Comparison of ENCODE assay signal across 10 mouse cellular contexts in genomic region chr10:13170739-13171448, GRCm38 (mm10). TPM values are rescaled to one million over a fixed set of nuclear protein-coding genes. Genes with fewer than 3 reads are reported as not detected.
DNase-seq lines count a peak whose midpoint lies in the region; ATAC-seq and TF ChIP-seq lines count a peak whose summit lies in the region.
"Had no signal": no experiment of that assay in that cellular context is flagged by ENCODE, and none has a peak within 500 bp of the region (broad histone marks: within the 10 kb centered on the region; RNA-seq: fewer than 3 reads in every experiment).

No protein-coding gene starts in this region.

- no peak overlapping the region for H3K9ac ChIP-seq in heart, embryonic 13.5 days
- H3K9ac ChIP-seq in stomach, embryonic 16.5 days (ENCODE audit: low read length), result no peak overlapping the region

- TF ChIP-seq CTCF in left cerebral cortex, adult 2 months (IDR thresholded peaks at IDR 0.05), result no peak

- peaks cover 42% of the 10 kb centered on the region for H3K4me1 ChIP-seq in heart, embryonic 13.5 days
- H3K4me1 ChIP-seq in stomach, embryonic 16.5 days (ENCODE audit: control insufficient read depth, insufficient read depth, low read length), result peaks cover 21% of the 10 kb centered on the region

- ATAC-seq in heart, embryonic 13.5 days (ENCODE audit: extremely low read depth, insufficient number of reproducible peaks, low FRiP score, low TSS enrichment), result no peak
- peak; percentile 45; the same call in 1 of the 2 replicates for ATAC-seq in stomach, embryonic 16.5 days (ENCODE audit: insufficient read depth, low FRiP score)
- ATAC-seq in cerebellum, adult (ENCODE audit: insufficient number of reproducible peaks, low FRiP score, low TSS enrichment), result no peak

- no peaks in the 10 kb centered on the region for H3K27me3 ChIP-seq in heart, embryonic 13.5 days (replicated peaks)
- H3K27me3 ChIP-seq in stomach, embryonic 16.5 days (ENCODE audit: control insufficient read depth, insufficient read depth, low read length), result no peaks in the 10 kb centered on the region

- no peak overlapping the region for H3K4me3 ChIP-seq in heart, embryonic 13.5 days
- no peak overlapping the region for H3K4me3 ChIP-seq in stomach, embryonic 16.5 days (replicated peaks; ENCODE audit: low read length)
- no peak overlapping the region for H3K4me3 ChIP-seq in left cerebral cortex, adult 2 months

- no peaks in the 10 kb centered on the region for H3K9me3 ChIP-seq in heart, embryonic 13.5 days
- no peaks in the 10 kb centered on the region for H3K9me3 ChIP-seq in stomach, embryonic 16.5 days (replicated peaks; ENCODE audit: control insufficient read depth, low read length)

- H3K36me3 ChIP-seq in heart, embryonic 13.5 days, result peaks cover 5% of the 10 kb centered on the region; the same call in 1 of the 2 replicates
- no peaks in the 10 kb centered on the region for H3K36me3 ChIP-seq in stomach, embryonic 16.5 days (ENCODE audit: control insufficient read depth, insufficient read depth, low read length)

- 37% methylated on average over 12 of the region's 12 CpGs for WGBS in heart, embryonic 13.5 days
- WGBS in stomach, embryonic 16.5 days, result 25% methylated on average over 12 of the region's 12 CpGs

- no peak for DNase-seq in heart, adult 8-10 months (ENCODE audit: low spot score)
- DNase-seq in thymus, postnatal 25 days, result peak; percentile 4
- no peak for DNase-seq in thymus, postnatal 14 days
- DNase-seq in hindlimb bud, embryonic 11.5 days (ENCODE audit: extremely low spot score, low read depth, low spot score), result peak; percentile 35
- no peak for DNase-seq in left cerebral cortex, adult 2 months (ENCODE audit: extremely low spot score in 1 of 2, low spot score in 2 of 2)

- no peak overlapping the region for H3K4me2 ChIP-seq in heart, embryonic 13.5 days
- no peak overlapping the region for H3K4me2 ChIP-seq in stomach, embryonic 16.5 days (ENCODE audit: low read depth, low read length)

- peak overlapping the region; percentile 67 for H3K27ac ChIP-seq in heart, embryonic 13.5 days (replicated peaks)
- peak overlapping the region; percentile 89 for H3K27ac ChIP-seq in stomach, embryonic 16.5 days (ENCODE audit: low read length)
- H3K27ac ChIP-seq in left cerebral cortex, adult 2 months, result no peak overlapping the region

- intact Hi-C loops in left cerebral cortex, adult 2 months (cut with DNase I), result no loop called here

RNA-seq across cellular contexts. Expression of gene Zc2hc1b, which starts 6.9 kb away (rescaled TPM):
- polyA plus RNA-seq in heart, embryonic 13.5 days (2015; fragmentation: Nextera tagmentation; extraction: Ambion mirVana), result not detected in 2 replicates
- total RNA-seq in heart, adult 8-10 months (2022), result not detected
- polyA plus RNA-seq in stomach, embryonic 16.5 days (2015; fragmentation: Nextera tagmentation; extraction: Ambion mirVana), result not detected in 2 replicates
- total RNA-seq in left cerebral cortex, adult 2 months (2021), result not detected
- total RNA-seq: hematopoietic stem cell, adult 5-6 weeks had no signal
- polyA plus RNA-seq: liver, embryonic 16.5 days had no signal

RNA-seq across cellular contexts. Expression of gene Ltv1, which starts 22.1 kb away (rescaled TPM):
- 47.9 and 52.1 TPM in 2 replicates for polyA plus RNA-seq in heart, embryonic 13.5 days (2015; fragmentation: Nextera tagmentation; extraction: Ambion mirVana)
- total RNA-seq in heart, adult 8-10 months (2022), result 10 to 100 TPM; 17.6 to 25.5 (median 19.3) TPM
- 76.3 and 77.5 TPM in 2 replicates for polyA plus RNA-seq in stomach, embryonic 16.5 days (2015; fragmentation: Nextera tagmentation; extraction: Ambion mirVana)
- 10 to 100 TPM; 18.6 to 23.6 TPM for total RNA-seq in left cerebral cortex, adult 2 months (2021)

Comparison
In these comparisons a context has a peak if more than half of its experiments do, and no peak if none do; other contexts are left out.
1. DNase-seq: peak in thymus, postnatal 25 days (single experiment) and hindlimb bud, embryonic 11.5 days (single experiment); none in heart, adult 8-10 months (single experiment), thymus, postnatal 14 days (single experiment) and left cerebral cortex, adult 2 months (0 of 2).